Mouse (Mus musculus): ENCODE measurements at regions not wholly inside any gene's neighbourhood (a gene's known extent, or its start where the extent isn't known, plus 50 kb on each side); places are given as distances from the start of the nearest gene placed in this dataset.
A peak's percentile ranks its signal among the peaks of the same experiment; 100 is the strongest.
"Not testable (repeated sequence)": the region's sequence is repeated elsewhere in the genome, so short reads cannot be mapped to it uniquely, and the experiment has no call there.

DNA sequence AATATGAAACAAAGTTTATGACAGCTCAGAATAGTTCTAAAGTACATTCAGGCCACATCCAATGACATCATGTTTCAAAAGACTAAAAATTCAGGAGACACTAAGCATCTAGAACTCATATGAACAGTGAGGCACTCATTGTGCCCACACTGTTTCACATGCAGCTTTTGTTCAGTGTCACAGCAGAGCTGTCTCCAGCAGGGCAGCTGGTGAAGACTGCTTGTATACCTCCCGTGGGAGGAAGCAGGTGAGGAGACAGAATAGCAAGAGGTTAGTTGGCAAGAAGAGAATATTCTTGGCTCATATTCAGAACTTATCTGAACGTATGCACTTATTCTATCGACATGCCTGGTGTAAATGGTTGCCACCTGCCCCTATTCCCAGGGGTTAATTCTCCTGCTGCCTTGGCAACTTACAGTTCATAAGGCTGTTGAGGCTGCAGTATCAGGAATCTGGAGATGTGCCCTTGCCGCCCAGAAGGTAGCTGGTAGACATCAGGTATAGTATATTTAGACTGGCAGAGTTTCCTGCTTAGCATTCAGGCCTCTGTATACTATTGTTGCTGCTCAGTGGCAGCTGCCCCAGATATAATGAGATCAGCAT lies 1109.0 kb downstream of the Lrfn5 start:
- peak in 1 of 2 experiments; percentile 1 for DNase-seq

DNA sequence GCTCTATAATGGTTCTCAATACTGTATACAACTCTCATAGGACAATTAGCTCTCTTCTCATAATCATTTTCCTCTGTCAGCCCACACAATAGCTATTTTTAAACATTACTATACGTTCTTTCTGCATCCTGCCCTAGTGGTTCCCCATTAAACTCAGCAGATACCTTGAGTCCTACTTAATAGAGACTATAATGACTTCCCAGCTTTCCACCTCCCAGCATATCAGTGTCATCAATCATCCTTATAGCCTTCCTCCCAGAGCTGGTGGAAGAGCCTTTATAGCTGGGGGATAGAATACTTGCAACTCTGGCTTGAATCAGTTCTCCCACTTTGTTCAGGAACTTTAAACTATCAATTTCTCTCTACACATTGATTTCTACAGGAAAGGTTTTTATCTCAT lies 1141.7 kb downstream of the Lrfn5 start:
- no peak for DNase-seq

DNA sequence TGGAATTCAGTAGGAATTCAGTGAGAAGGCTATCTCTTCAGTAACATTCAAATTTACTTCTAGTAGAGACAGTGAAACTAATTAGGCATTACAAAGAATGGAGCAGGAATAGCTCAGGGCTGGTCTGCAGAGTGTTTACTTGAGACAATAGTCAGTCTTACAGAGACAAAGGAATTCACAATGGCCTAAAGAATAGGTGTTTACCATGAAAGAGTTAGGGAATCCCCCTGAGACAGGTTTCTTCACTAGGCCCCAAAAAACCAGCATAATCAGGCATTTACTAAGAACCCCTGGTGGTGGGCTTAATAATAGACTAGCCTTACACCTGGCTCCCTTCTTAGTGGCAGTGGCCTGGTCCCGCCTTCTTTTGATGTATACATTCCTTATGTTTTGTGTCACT lies 1184.2 kb downstream of the Lrfn5 start:
- DNase-seq: not testable (repeated sequence)

All from layer of hippocampus, postnatal 36 days (tissue).